Mouse (Mus musculus) kidney, postnatal 0 days (tissue): ENCODE results near the gene Elmo1. TPM values are rescaled to one million over a fixed set of nuclear protein-coding genes. Genes with fewer than 3 reads are reported as not detected.
A peak's percentile ranks its signal among the peaks of the same experiment; 100 is the strongest.

ENCODE experiments used
- ATAC-seq: fragments of 200-750 bp; cut with Nextera tagmentation; replicated peaks from 2 replicates; pipeline ENCODE4 v1.8.0; 2017; ENCODE audit warnings: low read depth, moderate number of reproducible peaks, moderate TSS enrichment, moderate library complexity; ENCODE audit not compliant: low FRiP score
- DNase-seq: peaks from one replicate; pipeline ENCODE4 v3.0.0-alpha.2; 2016; ENCODE audit warnings: low spot score
- H3K27ac ChIP-seq: fragments of 300-500 bp; sonication (generic); 2 replicates; pipeline ENCODE4 v1.5.1; 2014; ENCODE audit warnings: mild to moderate bottlenecking
- H3K27me3 ChIP-seq: fragments of 300-500 bp; sonication (generic); 2 replicates; pipeline ENCODE4 v1.6.1; 2014; ENCODE audit warnings: low read length, mixed read lengths; ENCODE audit not compliant: insufficient read depth
- H3K36me3 ChIP-seq: fragments of 300-500 bp; sonication (generic); 2 replicates; pipeline ENCODE4 v1.6.1; 2014; ENCODE audit warnings: low read length, mixed read lengths; ENCODE audit not compliant: insufficient read depth
- H3K4me1 ChIP-seq: fragments of 300-500 bp; sonication (generic); replicated peaks from 2 replicates; pipeline ENCODE4 v1.6.1; 2014; ENCODE audit warnings: antibody characterized with exemption, low read length, mixed read lengths; ENCODE audit not compliant: insufficient read depth
- H3K4me2 ChIP-seq: fragments of 300-500 bp; sonication (generic); 2 replicates; pipeline ENCODE4 v1.6.1; 2014; ENCODE audit warnings: mild to moderate bottlenecking, low read length, moderate library complexity, mixed read lengths
- H3K4me3 ChIP-seq: fragments of 300-500 bp; sonication (generic); replicated peaks from 2 replicates; pipeline ENCODE4 v1.5.1; 2014; ENCODE audit warnings: low read depth, low read length
- H3K9ac ChIP-seq: fragments of 300-500 bp; sonication (generic); 2 replicates; pipeline ENCODE4 v1.6.1; 2014; ENCODE audit warnings: low read depth, low read length
- H3K9me3 ChIP-seq: fragments of 300-500 bp; sonication (generic); replicated peaks from 2 replicates; pipeline ENCODE4 v1.6.1; 2016; ENCODE audit warnings: low read length, inconsistent platforms, mixed read lengths
- CTCF ChIP-seq: IDR thresholded peaks from 2 replicates; pipeline ENCODE4 v1.5.1; 2016; ENCODE audit warnings: antibody characterized with exemption, low read depth, mild to moderate bottlenecking, moderate library complexity
- WGBS: fragments of 180-500 bp; shearing (Covaris S2); extraction: QIAGEN DNeasy Blood & Tissue Kit; methylation state at CpG from one replicate; pipeline ENCODE4 v1.1.7; 2014; 5-methylcytosine and 5-hydroxymethylcytosine counted together
- polyA plus RNA-seq: library from polyadenylated mRNA; unstranded; fragments of >200 nt; fragmentation: Nextera tagmentation; extraction: Ambion mirVana; gene quantifications from 2 replicates; pipeline ENCODE4 v1.2.1, GENCODE M21; 2015

The Elmo1 gene
- polyA plus RNA-seq, 1 experiment from 2014 or later, result 5.1 TPM

DNA sequence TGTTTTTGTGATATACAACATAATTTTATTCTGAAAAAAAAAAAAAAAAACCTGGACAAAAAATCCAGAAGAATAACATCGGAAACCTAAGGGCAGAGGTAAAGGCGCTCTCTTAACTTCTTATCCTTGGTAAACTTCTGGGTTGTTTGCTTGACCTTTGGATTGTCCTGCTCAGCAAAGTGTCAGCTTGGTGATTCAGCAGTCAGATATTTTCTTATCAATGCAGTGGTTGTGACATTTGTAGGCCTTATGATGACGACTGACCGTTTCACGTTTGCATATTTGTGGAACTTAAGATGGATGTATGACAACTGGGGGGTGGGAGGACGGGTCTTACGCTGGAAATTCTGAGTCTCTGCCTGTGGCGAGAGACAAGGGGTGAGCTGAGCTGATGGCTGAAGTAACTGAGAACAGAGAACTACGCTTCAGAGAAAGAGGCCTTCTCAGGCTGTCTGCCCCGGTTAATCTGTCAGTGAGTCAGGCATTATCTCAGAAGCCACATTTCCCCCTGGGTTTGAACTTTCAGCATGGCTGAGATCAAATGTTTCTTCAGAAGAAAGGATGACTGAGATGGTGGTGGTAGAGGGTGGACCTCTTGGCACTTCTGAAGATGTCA lies 73.1 kb downstream of the Elmo1 start:
- 72% methylated on average over 10 of the region's 10 CpGs for WGBS
- H3K27me3 ChIP-seq, result no peaks in the 10 kb centered on the region
- TF ChIP-seq CTCF, result no peak
- H3K4me3 ChIP-seq, result no peak overlapping the region
- no peaks in the 10 kb centered on the region for H3K4me1 ChIP-seq
- no peaks in the 10 kb centered on the region for H3K9me3 ChIP-seq
- no peak overlapping the region for H3K4me2 ChIP-seq
- no peaks in the 10 kb centered on the region for H3K36me3 ChIP-seq
- DNase-seq, result no peak
- no peak for ATAC-seq
- H3K9ac ChIP-seq, result no peak overlapping the region
- no peak overlapping the region for H3K27ac ChIP-seq

DNA sequence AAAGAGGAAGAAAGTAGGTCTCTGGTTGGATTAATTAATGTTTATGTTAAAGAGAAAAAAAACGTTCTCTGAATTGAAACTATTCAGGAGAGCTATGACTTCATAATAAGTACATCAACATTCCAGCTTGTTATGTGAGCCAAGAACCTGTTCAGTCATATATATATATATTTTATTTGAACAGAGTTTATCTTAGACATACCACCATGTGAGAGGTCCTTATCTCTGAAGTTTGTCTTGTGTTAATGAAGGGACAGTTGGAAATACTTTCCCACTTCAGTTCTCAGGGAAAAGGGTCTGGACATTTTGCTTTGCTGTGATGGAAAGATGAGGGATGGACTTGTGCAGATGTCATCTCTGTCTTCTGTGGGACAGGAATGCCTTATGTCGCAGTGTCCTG lies 74.4 kb downstream of the Elmo1 start:
- ATAC-seq (no peak), DNase-seq (no peak)
- 57% methylated on average over 2 of the region's 2 CpGs for WGBS
- Histone ChIP-seq H3K36me3 (no peaks in the 10 kb centered on the region), H3K27ac (no peak overlapping the region), H3K4me3 (no peak overlapping the region), H3K9me3 (no peaks in the 10 kb centered on the region), H3K4me2 (no peak overlapping the region), H3K9ac (no peak overlapping the region), H3K27me3 (no peaks in the 10 kb centered on the region), H3K4me1 (no peaks in the 10 kb centered on the region)
- TF ChIP-seq CTCF, result no peak

DNA sequence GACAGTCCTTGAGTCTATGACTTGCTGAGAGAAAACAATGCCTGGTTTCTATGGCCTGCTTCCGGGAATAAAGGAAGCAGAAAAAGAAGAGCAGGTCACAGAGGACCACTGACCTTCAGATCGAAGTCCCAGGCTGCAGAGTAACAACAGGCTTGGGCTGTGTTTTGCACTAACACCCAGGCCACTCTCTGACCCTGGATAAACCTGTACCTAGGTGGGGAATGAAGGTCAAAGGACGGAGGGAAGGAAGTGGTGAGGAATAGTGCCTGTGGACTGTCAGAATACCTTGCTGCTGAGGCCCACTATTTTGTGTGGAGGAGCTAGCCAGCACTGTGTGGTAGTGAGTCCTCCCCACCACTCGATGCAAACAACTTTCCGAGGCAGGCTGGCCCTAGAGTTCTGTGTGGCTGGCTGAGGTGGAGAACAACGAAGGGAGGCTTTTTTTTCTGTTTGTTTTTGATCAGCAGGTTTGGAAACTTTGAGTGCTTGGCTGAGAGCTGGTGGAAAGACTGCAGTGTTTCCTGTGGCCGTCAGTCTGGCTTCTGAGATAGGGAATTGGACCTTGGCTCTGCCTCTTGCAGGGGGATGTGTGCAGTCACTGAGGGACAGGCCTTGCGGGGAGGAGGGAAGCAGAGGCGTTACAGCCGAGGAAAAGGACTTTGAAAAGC lies 83.7 kb downstream of the Elmo1 start:
- WGBS, result 30% methylated on average over 10 of the region's 10 CpGs
- H3K27ac ChIP-seq, result 0 out of 2 replicates have a peak overlapping the region, but pooled peaks have one; percentile 31
- no peak for TF ChIP-seq CTCF
- ATAC-seq (no peak), DNase-seq (peak; percentile 40)
- H3K4me3 ChIP-seq, result no peak overlapping the region
- no peaks in the 10 kb centered on the region for H3K4me1 ChIP-seq
- H3K9me3 ChIP-seq, result no peaks in the 10 kb centered on the region
- no peak overlapping the region for H3K4me2 ChIP-seq
- no peaks in the 10 kb centered on the region for H3K36me3 ChIP-seq
- no peaks in the 10 kb centered on the region for H3K27me3 ChIP-seq
- H3K9ac ChIP-seq, result no peak overlapping the region

DNA sequence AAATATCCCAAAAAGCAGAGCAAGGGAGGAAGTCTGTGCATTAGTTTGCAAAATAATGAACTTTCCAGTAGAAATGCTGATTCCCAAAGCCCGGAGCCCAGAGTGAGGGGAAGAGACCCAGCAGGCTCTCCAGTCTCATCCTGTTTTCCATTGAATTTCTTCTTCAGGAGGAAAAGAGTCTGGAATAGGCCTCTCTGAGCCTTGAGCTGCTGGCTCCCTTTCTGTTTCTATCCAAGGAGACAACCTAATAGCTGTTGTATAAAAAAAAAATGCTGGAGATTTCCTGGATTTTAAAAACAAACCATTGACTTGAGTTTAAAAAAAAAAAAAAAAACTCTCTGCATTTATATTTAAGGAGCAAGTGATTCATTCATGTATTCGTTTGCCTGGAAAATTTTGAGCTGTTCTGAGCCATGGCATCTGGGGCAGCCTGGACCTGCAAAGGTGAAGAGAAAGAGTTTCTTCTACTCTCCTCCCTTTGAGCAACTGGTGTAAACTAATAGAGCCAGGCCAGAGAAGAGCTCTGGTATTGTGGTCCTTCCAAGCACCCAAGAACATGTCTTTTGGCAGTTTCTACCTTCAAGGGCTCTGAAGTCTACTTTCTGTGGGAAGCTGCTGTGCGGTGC lies 84.4 kb downstream of the Elmo1 start:
- H3K4me1 ChIP-seq, result no peaks in the 10 kb centered on the region
- TF ChIP-seq CTCF, result no peak
- H3K27me3 ChIP-seq, result no peaks in the 10 kb centered on the region
- H3K9ac ChIP-seq, result no peak overlapping the region
- H3K4me3 ChIP-seq, result no peak overlapping the region
- H3K27ac ChIP-seq, result 0 out of 2 replicates have a peak overlapping the region, but pooled peaks have one; percentile 31
- H3K4me2 ChIP-seq, result no peak overlapping the region
- DNase-seq (no peak), ATAC-seq (no peak)
- H3K9me3 ChIP-seq, result no peaks in the 10 kb centered on the region
- no peaks in the 10 kb centered on the region for H3K36me3 ChIP-seq
- WGBS, result 61% methylated on average over 3 of the region's 3 CpGs

DNA sequence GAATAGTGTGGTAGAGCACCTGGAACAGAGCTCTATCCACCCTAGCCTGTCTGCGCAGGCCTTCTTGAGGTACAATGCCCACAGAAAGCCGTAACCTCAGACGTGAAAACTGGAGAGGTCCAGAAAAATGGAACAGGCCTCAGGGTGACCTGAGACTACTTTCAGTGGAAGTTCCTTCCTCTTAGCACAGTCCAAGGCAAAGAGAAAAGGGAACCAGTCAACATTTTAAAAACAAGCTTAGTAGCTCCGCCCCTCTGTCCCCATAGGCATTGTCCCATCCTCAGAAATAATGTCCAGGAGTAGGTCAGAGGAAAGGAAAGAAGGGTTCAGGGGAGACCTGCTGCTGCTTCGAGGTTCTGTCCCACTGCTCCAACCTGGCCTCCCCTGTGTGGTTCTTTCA lies 90.3 kb downstream of the Elmo1 start:
- Histone ChIP-seq H3K9ac (no peak overlapping the region), H3K27ac (no peak overlapping the region), H3K4me3 (no peak overlapping the region), H3K27me3 (no peaks in the 10 kb centered on the region), H3K9me3 (no peaks in the 10 kb centered on the region), H3K4me1 (0 out of 2 replicates have a peak, but pooled peaks cover 8% of the 10 kb centered on the region), H3K4me2 (no peak overlapping the region), H3K36me3 (no peaks in the 10 kb centered on the region)
- ATAC-seq (no peak), DNase-seq (no peak)
- 75% methylated on average over 5 of the region's 5 CpGs for WGBS
- no peak for TF ChIP-seq CTCF

DNA sequence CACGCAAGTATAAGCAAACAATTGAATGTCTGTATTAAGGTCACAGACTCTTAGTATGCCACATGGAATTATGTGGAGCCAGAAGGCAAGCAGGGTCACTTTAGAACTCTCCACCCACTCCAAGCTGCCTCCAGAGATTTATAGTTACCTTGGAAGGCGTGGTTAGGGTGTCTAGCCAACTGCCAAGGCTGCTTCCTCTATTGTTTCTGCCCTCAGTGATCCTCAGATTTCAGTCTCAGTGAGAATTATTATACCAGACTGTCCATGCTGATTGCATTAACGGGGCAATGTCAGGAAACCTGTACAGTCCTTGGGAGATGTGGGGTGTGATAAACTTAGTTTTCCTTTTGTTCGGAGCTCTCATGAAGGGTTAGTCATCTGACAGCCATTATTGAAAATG lies 90.9 kb downstream of the Elmo1 start:
- H3K9ac ChIP-seq, result no peak overlapping the region
- no peaks in the 10 kb centered on the region for H3K36me3 ChIP-seq
- peak overlapping the region; percentile 47; the same call in 1 of the 2 replicates for H3K27ac ChIP-seq
- 0 out of 2 replicates have a peak, but pooled peaks cover 8% of the 10 kb centered on the region for H3K4me1 ChIP-seq
- DNase-seq (peak; percentile 78), ATAC-seq (no peak)
- no peak overlapping the region for H3K4me3 ChIP-seq
- 29% methylated on average over 4 of the region's 4 CpGs for WGBS
- no peaks in the 10 kb centered on the region for H3K9me3 ChIP-seq
- no peaks in the 10 kb centered on the region for H3K27me3 ChIP-seq
- no peak overlapping the region for H3K4me2 ChIP-seq
- no peak for TF ChIP-seq CTCF
